Mouse (Mus musculus): ENCODE results near the gene Mug1. TPM values are rescaled to one million over a fixed set of nuclear protein-coding genes. Genes with fewer than 3 reads are reported as not detected.
"Not testable (repeated sequence)": the region's sequence is repeated elsewhere in the genome, so short reads cannot be mapped to it uniquely, and the experiment has no call there.

Mug1 gene
- polyA plus RNA-seq (2016; fragmentation: Nextera tagmentation; extraction: Ambion mirVana), result not detected in 2 replicates

DNA sequence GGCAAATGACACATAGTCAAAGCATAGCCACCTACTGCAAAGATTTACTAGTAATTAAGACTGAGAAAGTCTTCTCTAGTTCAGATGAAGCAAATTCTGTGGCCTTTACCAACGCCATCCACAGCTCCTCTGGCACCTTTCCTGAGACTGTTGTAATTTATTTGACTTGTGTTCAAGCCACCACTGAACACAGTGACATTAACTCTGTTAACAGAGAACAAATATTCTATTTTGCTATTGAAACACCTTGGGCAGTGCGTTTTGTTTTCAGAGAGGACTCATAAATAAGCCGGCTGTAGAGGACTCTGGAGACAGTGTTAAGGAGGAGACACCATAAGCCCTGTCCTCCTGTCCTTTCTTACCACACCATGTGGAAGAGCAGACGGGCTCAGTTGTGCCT is at the start of gene Mug1:
Gene Mug1, plus strand, starts transcription at position 271 of the 400 bp plus-strand sequence.
- not testable (repeated sequence) for H3K27me3 ChIP-seq (ENCODE audit: insufficient read depth, poor library complexity, severe bottlenecking); H3K4me1 ChIP-seq (replicated peaks); H3K9me3 ChIP-seq; DNase-seq (ENCODE audit: low spot score); H3K36me3 ChIP-seq; H3K27ac ChIP-seq; H3K4me3 ChIP-seq
- whole genome bisulfite sequencing, result 81% methylated on average over 4 of the region's 4 CpGs

DNA sequence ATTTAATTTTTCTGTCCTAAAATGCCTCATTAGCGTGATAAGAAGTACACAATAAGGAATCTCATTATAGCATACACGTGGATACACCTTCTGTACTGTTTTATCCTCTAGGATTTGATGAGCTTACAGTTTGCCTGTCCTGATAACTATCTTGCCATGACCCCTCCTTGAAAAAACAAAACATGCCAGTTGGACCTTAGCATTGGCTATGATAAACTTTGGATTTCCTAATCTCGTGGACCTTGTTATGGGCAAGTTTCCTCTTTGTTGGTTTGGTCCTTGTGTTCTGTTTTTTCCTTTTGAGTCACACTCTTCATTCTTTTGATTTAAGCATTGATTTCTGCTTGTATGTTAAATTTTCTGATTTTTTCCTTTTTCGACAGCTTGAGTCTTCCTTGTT is 10.3 kb upstream of the Mug1 start:
- Histone ChIP-seq H3K36me3 (no peaks in the 10 kb centered on the region), H3K4me3 (no peak overlapping the region), H3K9me3 (peaks cover 5% of the 10 kb centered on the region; the same call in 1 of the 2 replicates), H3K27ac (no peak overlapping the region), H3K4me1 (replicated peaks) (no peaks in the 10 kb centered on the region), H3K27me3 (ENCODE audit: insufficient read depth, poor library complexity, severe bottlenecking) (no peaks in the 10 kb centered on the region)
- DNase-seq (ENCODE audit: low spot score), result no peak
- WGBS, result 79% methylated on average over 4 of the region's 4 CpGs

DNA sequence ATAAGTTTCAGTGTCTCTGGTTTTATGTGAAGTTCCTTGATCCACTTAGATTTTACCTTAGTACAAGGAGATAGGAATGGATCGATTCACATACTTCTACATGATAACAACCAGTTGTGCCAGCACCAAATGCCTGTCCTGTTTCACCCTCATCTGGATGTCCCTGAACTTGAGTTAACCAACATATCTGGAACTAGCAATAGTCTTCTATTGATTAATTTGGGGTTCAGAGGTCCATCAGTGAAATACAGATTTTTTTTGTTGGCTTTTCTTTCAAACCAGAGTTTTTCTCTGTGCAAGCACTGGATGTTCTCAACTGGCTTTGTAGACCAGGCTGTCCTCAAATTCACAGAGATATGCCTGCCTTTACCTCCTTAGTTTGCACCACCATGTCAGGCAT is 2.0 kb upstream of the Mug1 start:
- DNase-seq (ENCODE audit: low spot score), result no peak
- Histone ChIP-seq H3K4me1 (replicated peaks) (no peaks in the 10 kb centered on the region), H3K27ac (no peak overlapping the region), H3K27me3 (ENCODE audit: insufficient read depth, poor library complexity, severe bottlenecking) (no peaks in the 10 kb centered on the region), H3K36me3 (no peaks in the 10 kb centered on the region), H3K9me3 (peaks cover 9% of the 10 kb centered on the region; the same call in 1 of the 2 replicates), H3K4me3 (no peak overlapping the region)
- 90% methylated on average over 1 of the region's 1 CpGs for WGBS

DNA sequence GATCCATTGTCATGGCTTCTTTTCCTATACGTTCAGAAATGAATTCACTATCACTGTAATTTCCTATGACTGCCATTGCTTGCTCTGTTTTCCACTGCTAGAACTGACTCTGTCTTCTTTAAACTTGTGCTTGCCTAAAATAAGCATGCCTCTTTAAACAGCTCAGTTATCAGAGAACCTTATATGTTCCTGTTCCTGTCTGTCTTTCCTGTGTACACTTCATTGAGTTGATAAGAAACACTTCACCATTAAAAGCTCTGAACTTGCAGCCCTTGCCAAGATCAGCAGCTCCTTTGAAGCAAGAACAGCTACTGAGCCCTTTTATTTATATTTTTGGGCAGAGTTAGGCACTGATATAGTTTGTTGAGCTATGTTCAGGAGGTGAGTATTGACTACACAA is 10.0 kb downstream of the Mug1 start:
- Histone ChIP-seq H3K36me3 (no peaks in the 10 kb centered on the region), H3K4me3 (no peak overlapping the region), H3K27ac (no peak overlapping the region), H3K4me1 (replicated peaks) (no peaks in the 10 kb centered on the region), H3K9me3 (no peaks in the 10 kb centered on the region; the same call in 1 of the 2 replicates), H3K27me3 (ENCODE audit: insufficient read depth, poor library complexity, severe bottlenecking) (no peaks in the 10 kb centered on the region)
- no peak for DNase-seq (ENCODE audit: low spot score)
- 60% methylated on average over 1 of the region's 1 CpGs for WGBS

Other genes with a start within 250 kb of the Mug1 start
- gene A2m, start 203.2 kb upstream of the Mug1 start, polyA plus RNA-seq (2016; fragmentation: Nextera tagmentation; extraction: Ambion mirVana), result 2.5 and 2.6 TPM in 2 replicates
- gene Gm7298, start 105.6 kb upstream of the Mug1 start, polyA plus RNA-seq (2016; fragmentation: Nextera tagmentation; extraction: Ambion mirVana), result not detected in 2 replicates
- not detected in 2 replicates for gene Mug2, start 168.2 kb downstream of the Mug1 start, polyA plus RNA-seq (2016; fragmentation: Nextera tagmentation; extraction: Ambion mirVana)

Data from hindbrain, embryonic 10.5 days (tissue).